Mouse (Mus musculus) right cerebral cortex, adult 18-20 months (tissue): ENCODE measurements around the gene Abcd4.

Experiments
- DNase-seq: peaks from one replicate; pipeline ENCODE4 v3.0.0; 2022; ENCODE audit warnings: mixed read lengths

The Abcd4 gene

DNA sequence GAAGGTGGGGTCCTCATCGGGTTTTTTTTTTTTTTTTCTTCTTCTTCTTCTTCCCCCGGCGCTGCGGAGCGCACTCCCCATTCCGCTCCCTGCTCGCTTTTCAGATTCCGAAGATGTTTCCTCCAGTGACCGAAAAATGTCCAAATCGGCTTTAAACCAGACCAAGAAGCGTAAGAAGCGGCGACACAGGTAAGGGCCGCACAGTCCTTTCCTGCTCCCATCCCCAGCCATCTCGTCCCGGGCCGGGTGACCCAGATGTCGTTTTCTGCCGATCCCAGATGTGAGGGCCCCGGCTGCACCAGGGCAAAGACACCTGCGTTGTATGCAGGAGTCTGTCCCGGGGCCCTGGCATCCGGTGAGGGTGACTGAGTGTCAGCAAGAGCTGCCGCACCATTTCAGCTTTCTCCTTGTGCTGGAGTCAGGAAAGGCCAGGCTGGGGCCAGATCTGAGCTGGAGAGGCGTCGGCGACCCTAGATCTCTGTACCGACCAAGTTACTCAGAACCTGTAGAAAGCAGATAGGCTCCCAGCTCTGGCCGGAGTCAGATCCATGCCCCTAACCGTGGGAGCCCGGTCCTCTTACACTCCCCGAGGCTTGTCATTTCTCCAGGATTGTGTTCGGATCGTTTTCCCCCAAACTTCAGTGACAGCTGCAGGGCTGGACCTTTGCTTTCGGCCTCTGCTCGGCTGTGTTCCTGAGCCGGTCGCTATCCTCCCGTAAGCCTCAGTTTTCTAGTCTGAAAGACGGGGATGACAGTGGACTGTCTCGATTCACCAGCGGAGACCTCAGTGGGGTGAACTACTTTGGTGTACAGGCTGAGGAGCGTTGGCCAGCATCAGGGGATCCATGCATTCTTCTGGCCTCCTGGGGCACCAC is 45.5 kb downstream of the Abcd4 start:
- DNase-seq = no peak

DNA sequence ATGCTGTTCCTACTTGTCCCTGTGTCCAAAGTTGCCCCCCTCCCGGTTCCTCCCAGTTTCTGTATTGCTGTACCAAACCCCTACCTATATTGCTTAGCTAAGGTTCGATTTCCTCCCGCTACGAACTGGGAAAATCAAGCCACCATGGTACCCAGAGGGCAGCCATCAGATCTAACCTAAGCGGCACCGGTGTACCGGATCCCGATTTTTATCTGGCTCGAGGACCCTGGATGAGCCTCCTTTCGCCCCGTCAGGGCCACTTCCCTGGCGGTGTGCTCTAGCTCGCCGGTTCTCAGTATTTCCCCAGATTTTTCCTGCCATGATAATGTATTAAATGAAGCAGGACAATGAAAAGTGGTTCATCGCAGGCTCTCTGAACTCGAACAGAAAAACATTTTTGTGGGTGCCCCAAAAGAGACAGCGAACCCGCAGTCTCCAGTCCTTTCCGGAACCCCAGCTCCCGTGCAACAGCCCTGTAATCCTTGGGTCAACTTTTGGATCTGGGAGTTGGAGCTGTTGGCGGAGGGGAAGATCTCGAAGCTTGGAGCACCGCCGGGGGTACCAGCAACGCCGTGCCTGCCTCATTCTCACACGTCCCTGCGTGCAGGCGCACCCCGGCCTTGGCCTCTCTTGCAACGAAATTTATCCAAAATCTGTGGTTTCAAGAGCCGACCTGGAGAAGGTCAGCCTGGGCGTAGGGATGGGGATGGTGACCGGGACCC is 46.4 kb downstream of the Abcd4 start:
- DNase-seq = no peak

DNA sequence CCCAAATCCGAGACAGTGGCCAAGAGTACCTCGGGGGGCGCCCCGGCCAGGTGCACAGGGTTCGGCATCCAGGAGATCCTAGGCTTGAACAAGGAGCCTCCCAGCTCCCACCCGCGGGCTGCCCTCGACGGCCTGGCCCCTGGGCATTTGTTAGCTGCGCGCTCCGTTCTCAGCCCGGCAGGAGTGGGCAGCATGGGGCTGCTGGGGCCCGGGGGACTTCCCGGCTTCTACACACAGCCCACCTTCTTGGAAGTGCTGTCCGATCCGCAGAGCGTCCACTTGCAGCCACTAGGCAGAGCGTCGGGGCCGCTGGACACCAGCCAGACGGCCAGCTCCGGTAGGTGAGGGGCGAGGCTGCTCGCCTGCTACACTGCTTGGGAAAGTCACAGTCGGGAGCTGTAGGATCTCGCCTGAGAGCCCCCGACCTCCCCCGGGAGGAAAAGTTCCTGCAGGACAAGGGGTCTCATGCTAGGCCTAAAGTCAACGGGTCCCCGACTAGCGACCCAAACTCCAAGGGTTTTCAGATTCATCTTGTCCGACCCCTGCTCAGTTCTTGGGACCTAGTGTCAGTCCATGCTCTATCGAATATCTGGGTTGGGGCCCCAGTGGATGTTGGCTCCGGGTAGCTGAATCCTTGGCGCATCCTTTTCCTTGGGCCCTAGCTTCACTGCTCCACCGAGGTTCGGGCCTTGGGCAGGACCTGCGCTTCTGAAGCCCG is 47.1 kb downstream of the Abcd4 start:
- no peak for DNase-seq

DNA sequence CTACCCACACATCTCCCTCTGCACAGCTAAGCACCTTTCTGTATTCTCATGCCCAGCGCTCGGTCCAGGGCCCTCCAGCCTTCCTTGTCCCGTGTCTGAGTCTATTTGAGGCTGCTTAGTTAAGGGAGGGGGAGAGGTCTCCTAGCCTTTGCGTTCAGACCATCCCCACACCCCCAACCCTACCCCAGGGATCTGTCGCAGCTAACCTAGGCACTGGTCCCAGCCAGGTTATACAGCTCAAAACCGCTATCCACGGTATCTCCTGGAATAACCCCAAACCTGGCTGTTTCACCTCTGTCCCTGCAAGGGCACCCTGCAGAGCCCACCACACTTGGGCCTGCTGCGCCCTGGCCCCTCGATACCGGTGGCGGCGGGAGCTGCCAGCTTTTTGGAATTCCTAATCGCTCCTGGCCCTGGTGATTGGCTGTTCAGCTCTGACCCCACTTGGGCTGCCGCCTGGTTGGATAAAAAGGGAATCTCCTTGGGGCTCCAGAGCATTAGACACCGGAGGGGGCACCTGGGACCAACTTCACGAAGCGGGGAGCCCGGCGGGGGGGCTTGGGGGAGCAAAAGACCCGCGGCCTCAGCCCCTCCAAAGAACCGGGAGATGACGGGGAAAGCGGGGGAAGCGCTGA is 47.8 kb downstream of the Abcd4 start, which contains the start of gene Vsx2:
Gene Vsx2, plus strand, starts transcription at position 427 of the 635 bp plus-strand sequence.
- DNase-seq = no peak

DNA sequence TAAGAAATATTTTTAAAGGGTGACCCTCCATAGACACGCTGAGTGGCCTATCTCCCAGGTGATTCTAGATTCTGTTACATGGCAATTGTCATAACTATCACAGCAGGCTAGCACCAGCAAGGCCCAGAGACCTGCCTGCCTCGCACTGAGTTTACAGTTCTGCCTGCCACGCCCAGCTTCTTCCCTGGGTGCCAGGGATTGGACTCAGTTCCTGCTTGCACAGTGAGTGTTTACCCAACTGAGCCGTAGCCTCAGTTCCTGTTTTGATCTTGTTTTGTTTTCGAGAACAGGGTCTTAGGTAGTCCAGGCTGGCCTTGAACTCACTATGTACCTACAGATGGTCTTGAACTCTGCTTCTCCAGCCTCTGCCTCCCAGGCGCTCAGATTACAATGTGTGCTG is 49.6 kb downstream of the Abcd4 start:
- DNase-seq = no peak

DNA sequence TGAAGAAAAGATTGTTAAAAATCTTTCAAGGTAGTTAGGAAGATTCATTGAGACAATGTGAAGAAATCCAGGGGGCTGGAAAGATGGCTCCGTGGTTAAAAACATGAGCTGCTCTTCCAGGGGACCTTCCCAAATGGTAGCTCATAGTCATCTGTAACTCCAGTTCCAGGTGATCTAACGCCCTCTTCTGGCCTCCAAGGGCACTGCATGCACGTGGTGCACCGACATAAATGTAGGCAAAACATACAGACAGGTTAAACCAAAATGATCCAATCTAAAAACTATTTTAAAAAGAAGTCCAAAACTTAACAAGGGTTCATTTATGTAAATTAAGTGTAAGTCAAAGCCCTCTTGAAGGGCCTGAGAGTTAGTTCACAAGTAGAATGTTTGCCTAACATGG is 54.7 kb downstream of the Abcd4 start:
- no peak for DNase-seq

DNA sequence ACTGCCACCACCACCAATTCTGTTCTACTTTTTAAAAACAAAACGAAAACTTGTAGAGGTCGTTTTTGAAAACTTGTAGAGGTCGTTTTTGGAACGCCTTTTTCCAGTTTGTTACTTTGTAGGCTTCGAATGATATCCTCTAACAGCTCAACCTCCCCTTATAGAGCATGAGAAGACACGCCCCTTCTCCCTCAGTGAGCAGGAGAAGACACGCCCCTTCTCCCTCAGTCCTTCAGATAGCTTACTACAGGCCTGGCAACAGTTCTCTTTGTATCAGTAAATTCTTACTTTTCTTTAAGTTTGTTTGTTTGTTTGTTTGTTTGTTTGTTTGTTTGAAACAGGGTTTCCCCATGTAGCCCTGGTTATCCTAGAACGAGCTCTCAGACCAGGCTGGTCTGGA is 62.0 kb downstream of the Abcd4 start:
- DNase-seq = no peak
